Mouse (Mus musculus) erythroblast, embryonic 14.5 days (primary cell): ENCODE data around the gene Gm20075. TPM values are rescaled to one million over a fixed set of nuclear protein-coding genes. Genes with fewer than 3 reads are reported as not detected.

Experiments
- H3K27me3 ChIP-seq: 2 replicates; pipeline ENCODE4 v1.6.1; 2012; ENCODE audit warnings: inconsistent platforms; ENCODE audit not compliant: control insufficient read depth
- H3K36me3 ChIP-seq: 2 replicates; pipeline ENCODE4 v1.6.1; 2012; ENCODE audit warnings: mild to moderate bottlenecking, inconsistent platforms; ENCODE audit not compliant: control insufficient read depth
- H3K4me1 ChIP-seq: 2 replicates; pipeline ENCODE4 v1.6.1; 2012; ENCODE audit warnings: inconsistent platforms; ENCODE audit not compliant: control insufficient read depth
- H3K4me3 ChIP-seq: replicated peaks from 2 replicates; pipeline ENCODE3; 2012; ENCODE audit warnings: moderate library complexity, mild to moderate bottlenecking, inconsistent platforms
- H3K9me3 ChIP-seq: 2 replicates; pipeline ENCODE4 v1.6.1; 2012; ENCODE audit warnings: low read length, inconsistent platforms, mixed read lengths; ENCODE audit not compliant: control insufficient read depth
- GATA1 ChIP-seq: IDR thresholded peaks from 2 replicates; pipeline ENCODE4 v1.6.1; 2012; ENCODE audit warnings: low read length, inconsistent platforms, mixed read lengths
- TAL1 ChIP-seq: IDR thresholded peaks from 3 replicates; pipeline ENCODE4 v1.6.1; 2012; ENCODE audit warnings: low read length, inconsistent platforms, mixed read lengths
- polyA plus RNA-seq: library from polyadenylated mRNA; stranded (reverse); fragments of >175 nt; gene quantifications from 2 replicates; pipeline ENCODE4 v1.2.3, GENCODE M21; 2012

The Gm20075 gene
- polyA plus RNA-seq, 1 experiment = 0.02 TPM

GRCm38 (mm10) chr13:96073555-96073954 lies 7.6 kb downstream of the Gm20075 start:
- Histone ChIP-seq H3K36me3 (no peaks in the 10 kb centered on the region), H3K4me1 (no peaks in the 10 kb centered on the region), H3K4me3 (no peak overlapping the region), H3K27me3 (no peaks in the 10 kb centered on the region), H3K9me3 (no peaks in the 10 kb centered on the region)
- TF ChIP-seq TAL1 (no peak), GATA1 (no peak)

GRCm38 (mm10) chr13:96052755-96053154 lies 28.4 kb downstream of the Gm20075 start:
- no peaks in the 10 kb centered on the region for H3K4me1 ChIP-seq
- no peaks in the 10 kb centered on the region for H3K36me3 ChIP-seq
- H3K4me3 ChIP-seq = no peak overlapping the region
- no peaks in the 10 kb centered on the region for H3K9me3 ChIP-seq
- no peaks in the 10 kb centered on the region for H3K27me3 ChIP-seq
- TF ChIP-seq TAL1 (no peak), GATA1 (no peak)

GRCm38 (mm10) chr13:96045396-96045795 lies 35.8 kb downstream of the Gm20075 start:
- Histone ChIP-seq H3K4me1 (no peaks in the 10 kb centered on the region), H3K27me3 (no peaks in the 10 kb centered on the region), H3K36me3 (no peaks in the 10 kb centered on the region), H3K4me3 (no peak overlapping the region), H3K9me3 (no peaks in the 10 kb centered on the region)
- TF ChIP-seq GATA1 = no peak
- no peak for TF ChIP-seq TAL1

GRCm38 (mm10) chr13:96040275-96041042 lies 40.7 kb downstream of the Gm20075 start:
- Histone ChIP-seq H3K4me1 (no peaks in the 10 kb centered on the region), H3K36me3 (no peaks in the 10 kb centered on the region), H3K9me3 (no peaks in the 10 kb centered on the region), H3K27me3 (no peaks in the 10 kb centered on the region), H3K4me3 (no peak overlapping the region)
- TF ChIP-seq TAL1 = no peak
- no peak for TF ChIP-seq GATA1

GRCm38 (mm10) chr13:96039536-96039935 lies 41.6 kb downstream of the Gm20075 start:
- TF ChIP-seq GATA1 (no peak), TAL1 (no peak)
- no peaks in the 10 kb centered on the region for H3K4me1 ChIP-seq
- no peaks in the 10 kb centered on the region for H3K9me3 ChIP-seq
- H3K27me3 ChIP-seq = no peaks in the 10 kb centered on the region
- no peak overlapping the region for H3K4me3 ChIP-seq
- H3K36me3 ChIP-seq = no peaks in the 10 kb centered on the region

GRCm38 (mm10) chr13:96030368-96031223 lies 50.6 kb downstream of the Gm20075 start:
- TF ChIP-seq GATA1 (no peak), TAL1 (no peak)
- Histone ChIP-seq H3K4me1 (no peaks in the 10 kb centered on the region), H3K9me3 (no peaks in the 10 kb centered on the region), H3K4me3 (no peak overlapping the region), H3K36me3 (no peaks in the 10 kb centered on the region), H3K27me3 (no peaks in the 10 kb centered on the region)

Other genes with a start within 250 kb of the Gm20075 start
- gene Iqgap2, start 189.5 kb downstream of the Gm20075 start, polyA plus RNA-seq = 0.16 and 0.17 TPM in 2 replicates
- gene Gm17190, start 678 bp upstream of the Gm20075 start, polyA plus RNA-seq = not detected in 2 replicates
- gene Sv2c, start 51.2 kb upstream of the Gm20075 start, polyA plus RNA-seq = 0.01 TPM in 1 of 2 replicates, not detected in the other